Mouse (Mus musculus): ENCODE results near the gene Ghdc. TPM values are rescaled to one million over a fixed set of nuclear protein-coding genes. Genes with fewer than 3 reads are reported as not detected.
A peak's percentile ranks its signal among the peaks of the same experiment; 100 is the strongest.

Gene Ghdc
- total RNA-seq, 2 experiments from 2014 or later = 4.4 to 7.0 TPM

- peak in 1 of 2 experiments; percentile 37 for DNase-seq (ENCODE audit: low spot score in 2 of 2)
Observed at GRCm38 (mm10) chr11:100748620-100749019, 22.1 kb downstream of the Ghdc start.

DNA sequence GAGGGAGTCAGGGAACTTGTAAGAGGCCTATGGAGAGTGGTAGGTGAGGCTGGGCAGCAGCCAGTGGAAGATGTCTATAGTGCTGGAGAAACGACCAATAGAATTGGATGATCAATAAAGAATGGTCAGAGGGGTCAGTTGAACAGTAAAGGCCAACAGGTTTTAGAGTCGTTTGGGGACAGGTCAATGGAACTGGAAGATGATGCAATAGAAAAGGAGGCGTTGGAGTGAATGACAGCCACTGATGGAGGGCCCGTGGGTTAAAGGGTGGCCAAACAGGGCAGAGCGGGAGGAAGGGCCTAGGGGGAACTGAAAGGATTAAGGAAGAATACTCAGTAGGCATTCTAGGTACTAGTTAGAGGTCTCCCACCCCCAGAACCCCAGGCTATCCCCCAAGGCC, 23.6 kb downstream of the Ghdc start:
- DNase-seq (ENCODE audit: low spot score in 2 of 2) = no peak

GRCm38 (mm10) chr11:100746546-100746945, 24.2 kb downstream of the Ghdc start:
- no peak for DNase-seq (ENCODE audit: low spot score in 2 of 2)

- DNase-seq (ENCODE audit: low spot score in 2 of 2) = peak in 1 of 2 experiments; percentile 67
Observed at GRCm38 (mm10) chr11:100745085-100745484, 25.7 kb downstream of the Ghdc start.

DNA sequence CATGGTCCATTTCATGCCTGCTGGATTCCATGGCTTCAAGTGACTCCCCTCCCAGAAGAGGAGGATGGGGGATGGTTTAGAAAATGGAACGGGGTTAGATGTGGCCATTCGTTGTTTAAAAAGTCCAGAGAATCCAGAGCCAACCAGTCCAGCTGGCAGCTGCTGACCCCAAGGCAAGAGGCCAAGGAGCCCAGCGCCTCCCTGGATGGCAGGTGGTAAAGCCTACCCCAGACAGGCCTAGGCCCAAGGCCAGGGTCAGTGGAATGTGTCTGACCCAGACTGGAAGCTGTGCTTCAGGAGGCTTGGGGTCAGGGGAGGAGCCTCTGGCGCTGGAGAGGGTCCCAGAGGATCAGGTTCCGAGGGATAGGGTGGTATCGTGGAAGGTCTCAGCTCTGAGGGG, 29.4 kb downstream of the Ghdc start:
- no peak for DNase-seq (ENCODE audit: low spot score in 2 of 2)

GRCm38 (mm10) chr11:100738749-100739148, 32.0 kb downstream of the Ghdc start:
- no peak for DNase-seq (ENCODE audit: low spot score in 2 of 2)

DNA sequence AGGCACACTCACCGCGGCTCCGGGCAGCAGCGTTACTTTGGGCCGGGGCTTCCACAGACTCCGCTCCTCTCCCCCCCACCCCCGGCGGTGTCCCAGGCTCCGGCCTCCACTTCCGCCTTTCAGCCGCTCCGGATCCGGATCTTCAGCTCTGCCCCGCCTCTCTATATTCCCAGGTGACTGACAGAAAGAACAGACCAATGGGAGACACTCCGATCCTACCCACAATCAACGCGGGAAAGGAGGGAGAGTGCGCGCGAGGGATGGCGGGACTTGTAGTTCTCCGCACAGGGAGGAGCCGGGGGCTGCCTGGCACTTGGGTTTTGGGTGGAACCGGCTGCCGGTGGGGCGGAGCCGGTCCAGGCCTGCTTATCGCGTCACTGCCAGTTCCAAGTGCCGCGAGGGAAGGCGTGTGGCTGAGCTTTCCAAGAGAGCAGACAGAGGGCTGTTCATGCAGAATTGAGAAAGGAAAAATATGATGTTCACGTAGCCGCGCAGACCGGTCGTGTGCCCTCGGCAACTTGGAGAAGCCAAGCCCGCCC, 32.6 kb downstream of the Ghdc start, which contains the start of gene Rab5c:
Gene Rab5c, minus strand, starts transcription at position 150 of the 539 bp plus-strand sequence.
- DNase-seq (ENCODE audit: low spot score in 2 of 2) = peak; percentile 99

DNA sequence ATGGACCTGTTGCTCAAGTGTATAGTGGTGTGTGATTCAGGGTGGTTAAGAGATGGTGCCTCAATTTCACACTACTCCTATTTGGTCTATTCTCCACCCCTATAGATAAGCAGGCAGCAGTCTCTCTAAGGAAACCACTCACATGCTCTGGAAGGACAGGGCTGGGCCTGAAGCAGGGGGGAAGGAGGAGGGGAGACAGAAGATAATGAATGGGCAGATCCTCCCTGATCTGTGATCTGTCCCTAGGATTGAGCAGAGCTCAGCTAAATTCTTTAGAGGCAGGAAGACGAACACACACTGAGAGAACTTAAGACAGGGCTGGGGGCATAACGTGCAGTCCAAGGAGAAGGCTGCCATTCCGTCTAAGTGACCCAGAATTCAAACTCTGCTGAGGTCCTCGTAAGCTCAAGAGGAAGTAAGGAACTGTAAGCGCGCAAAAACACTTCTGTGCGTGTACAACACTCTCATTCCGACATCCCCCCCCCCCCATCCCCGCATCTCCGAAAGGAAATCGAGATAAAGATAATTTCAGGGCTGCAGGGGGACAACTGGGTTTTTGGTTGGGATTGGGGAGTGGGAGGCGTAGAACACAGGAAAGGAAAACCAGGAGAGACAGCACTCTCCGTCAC, 33.5 kb downstream of the Ghdc start:
- DNase-seq (ENCODE audit: low spot score in 2 of 2) = no peak

GRCm38 (mm10) chr11:100736746-100737080, 34.0 kb downstream of the Ghdc start:
- no peak for DNase-seq (ENCODE audit: low spot score in 2 of 2)

DNA sequence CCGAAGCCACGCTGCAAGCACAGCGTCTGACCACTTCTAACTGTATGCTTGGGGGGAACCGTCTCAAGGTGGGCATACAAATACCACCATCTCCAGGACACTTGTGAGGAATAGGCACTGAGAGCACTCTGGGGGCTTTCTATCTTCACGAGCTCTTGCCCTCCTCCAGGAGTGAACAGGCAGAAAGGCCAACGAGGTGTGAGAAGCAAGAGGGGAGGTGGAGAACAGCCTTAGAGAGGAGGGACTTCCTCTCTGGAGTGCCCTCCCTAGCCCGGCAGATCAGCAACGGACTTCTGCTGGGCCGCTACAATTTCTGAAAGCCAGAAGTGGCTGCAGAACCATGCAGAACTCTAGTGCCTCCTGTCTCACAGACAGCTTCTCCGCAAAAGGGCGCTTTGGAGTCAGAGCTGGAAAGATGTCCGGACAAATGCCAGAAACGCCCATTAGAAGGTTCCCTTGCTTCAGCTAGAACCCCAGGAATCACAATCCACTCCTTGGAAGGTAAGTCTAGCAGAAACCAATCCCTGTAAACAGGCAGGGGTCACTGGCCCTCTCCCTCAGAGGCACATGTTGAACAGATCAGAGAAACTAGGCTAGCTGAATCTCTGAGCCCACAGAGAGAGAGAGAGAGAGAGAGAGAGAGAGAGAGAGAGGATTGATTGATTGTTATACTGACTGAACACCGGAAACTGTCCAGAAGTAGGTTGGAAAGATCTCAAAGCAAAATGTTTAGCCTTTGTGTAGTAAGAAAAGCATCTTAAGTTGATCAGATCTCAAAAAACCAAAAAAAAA, 34.6 kb downstream of the Ghdc start:
- no peak for DNase-seq (ENCODE audit: low spot score in 2 of 2)

DNA sequence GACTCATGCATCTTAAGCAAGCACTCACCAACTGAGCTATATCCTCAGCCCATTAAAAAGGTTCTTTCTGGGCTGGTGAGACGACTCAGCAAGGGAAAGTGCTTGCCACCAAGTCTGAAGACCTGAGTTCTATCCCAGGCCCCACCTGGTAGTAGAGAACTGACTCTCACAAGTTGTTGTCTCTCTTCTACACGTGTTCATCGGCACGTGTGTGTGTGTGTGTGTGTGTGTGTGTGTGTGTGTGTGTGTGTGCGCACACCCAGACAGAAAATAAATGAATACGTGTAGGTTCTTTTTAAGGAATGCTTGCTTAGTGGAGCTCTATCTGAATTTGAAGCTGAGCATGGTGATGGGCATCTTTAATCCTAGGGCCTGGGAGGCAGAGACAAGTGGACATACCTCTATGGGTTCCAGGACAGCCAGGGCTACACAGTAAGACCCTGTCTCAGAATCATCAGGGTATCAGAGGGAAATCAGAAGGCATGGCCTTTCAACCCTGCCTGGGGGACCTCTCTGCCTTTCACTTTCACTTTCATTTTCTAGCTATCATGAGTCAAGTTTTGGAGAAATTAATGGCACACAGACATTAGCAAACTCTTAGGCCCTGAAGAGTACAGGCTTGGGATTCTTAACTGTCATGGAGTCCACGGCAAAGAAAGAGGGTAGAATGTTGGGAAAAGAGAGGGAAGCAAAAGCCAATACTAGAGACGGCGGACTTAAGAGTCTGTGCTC, 35.5 kb downstream of the Ghdc start:
- DNase-seq (ENCODE audit: low spot score in 2 of 2) = no peak

DNA sequence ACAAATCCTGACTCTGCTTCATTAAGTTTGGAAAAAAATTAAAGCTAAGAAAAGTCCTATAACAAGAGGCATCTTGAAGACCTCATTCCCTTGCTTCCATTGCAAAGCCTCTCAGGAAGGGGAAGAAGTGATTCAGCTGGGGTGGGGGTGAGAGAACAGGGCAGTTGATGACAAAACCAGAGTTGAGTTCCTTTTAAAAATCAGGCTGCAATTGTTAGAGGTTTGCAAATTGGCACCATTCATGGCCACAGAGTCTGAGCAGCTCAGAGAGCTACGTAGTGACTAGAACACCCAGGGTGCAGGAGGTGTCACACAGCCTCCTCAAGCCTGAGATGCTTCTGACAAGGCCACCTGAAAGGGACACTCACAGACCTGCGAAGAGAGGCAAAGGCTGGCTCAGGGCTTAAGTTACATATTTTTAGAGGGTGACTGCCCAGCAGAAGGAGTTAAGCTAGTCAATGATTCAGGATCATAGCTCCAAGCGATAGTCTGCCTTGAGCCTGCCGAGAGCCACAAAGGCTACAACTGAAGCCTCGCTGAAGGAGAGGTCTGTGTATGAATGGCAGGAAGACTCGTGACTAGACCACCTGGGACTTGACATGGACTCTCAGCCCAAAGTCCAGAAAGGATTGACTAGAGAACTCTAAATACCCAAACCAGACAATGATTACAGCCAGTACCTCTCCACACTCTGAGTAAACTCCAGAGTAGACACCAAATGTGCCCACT, 40.1 kb downstream of the Ghdc start:
- DNase-seq (ENCODE audit: low spot score in 2 of 2) = no peak

DNA sequence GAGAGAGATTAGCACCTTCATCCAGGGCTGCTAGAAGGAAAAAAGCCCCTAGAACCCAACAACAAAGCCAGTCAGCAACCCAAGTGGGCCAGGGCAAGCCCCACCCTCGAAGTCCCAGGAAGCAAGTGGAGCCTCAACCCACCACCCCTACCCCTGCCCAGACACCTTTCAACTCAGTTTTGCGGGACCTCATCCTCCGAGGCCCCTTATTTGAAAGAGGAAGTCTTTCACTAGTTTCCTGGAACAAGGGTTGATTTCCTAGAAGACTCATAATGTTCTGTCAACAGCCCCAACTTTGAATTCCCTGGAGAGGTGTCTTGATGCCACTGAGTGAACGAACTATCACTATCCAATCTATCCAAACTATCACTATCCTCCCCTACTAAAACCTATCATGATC, 40.8 kb downstream of the Ghdc start:
- no peak for DNase-seq (ENCODE audit: low spot score in 2 of 2)

DNA sequence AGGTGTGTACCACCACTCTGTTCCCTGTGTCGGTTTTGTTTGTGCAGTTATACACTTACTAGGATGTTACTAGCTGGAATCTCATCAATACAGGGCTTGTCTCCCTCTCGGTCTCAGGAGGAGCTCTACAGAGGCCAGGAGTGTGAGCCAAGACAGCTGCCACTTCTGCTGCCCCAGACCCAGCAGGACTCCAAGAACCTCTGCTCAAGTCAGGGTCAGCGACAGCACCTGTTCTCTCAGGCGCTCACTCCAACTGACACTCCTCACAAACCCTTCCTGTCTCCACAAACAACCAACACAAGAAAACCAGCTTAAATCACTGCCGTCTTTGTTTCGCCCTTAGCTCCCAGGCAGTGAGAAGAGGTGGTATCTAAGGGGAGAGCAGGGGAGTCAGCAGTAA, 42.2 kb downstream of the Ghdc start:
- DNase-seq (ENCODE audit: low spot score in 2 of 2) = no peak

DNA sequence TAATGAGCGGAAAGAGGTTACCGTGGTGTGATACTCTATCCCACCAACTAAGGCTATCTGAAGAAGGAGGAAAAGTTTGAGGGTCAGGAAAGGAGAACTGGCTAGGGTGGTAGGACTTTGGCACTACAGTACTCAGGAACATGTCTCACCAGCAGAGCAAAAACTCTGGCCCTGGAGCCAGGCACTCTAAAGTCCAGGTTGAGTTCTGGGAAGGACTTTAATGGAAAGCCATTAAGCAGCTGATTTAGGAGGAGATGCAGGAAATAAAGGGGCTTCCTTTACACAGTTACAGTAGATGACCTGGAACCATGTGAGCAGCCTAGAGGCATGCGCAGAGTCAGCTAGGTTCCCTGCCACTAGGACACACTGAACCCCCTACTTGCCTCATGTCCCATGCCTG, 43.6 kb downstream of the Ghdc start:
- no peak for DNase-seq (ENCODE audit: low spot score in 2 of 2)

- no peak for DNase-seq (ENCODE audit: low spot score in 2 of 2)
Observed at GRCm38 (mm10) chr11:100724919-100725512, 45.7 kb downstream of the Ghdc start.

DNA sequence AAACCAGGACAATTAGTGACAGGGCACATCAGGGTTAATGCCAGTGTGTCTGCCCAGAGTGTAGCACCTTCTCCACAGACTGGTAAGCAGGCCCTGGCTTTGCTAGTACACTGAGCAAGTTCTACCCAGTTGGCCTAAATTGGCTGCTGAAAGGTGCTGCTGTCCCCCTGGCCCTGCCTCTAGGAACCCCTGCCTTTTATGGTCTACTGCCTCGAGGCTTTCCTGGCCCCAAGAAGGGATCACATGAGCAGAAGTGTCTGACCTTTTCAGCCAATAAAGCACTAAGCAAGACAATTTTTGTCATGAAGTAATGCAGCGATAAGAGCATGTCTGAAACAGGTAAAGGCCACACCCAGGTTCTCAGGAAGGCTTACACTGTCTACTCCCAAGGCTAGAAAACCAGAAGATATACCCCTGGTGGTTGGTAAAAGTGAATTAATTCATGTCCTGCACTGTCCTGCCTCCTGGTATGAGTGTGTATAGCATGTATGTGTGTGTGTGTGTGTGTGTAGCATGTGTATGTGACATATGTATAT, 48.2 kb downstream of the Ghdc start:
- no peak for DNase-seq (ENCODE audit: low spot score in 2 of 2)

- DNase-seq (ENCODE audit: low spot score in 2 of 2) = no peak
Observed at GRCm38 (mm10) chr11:100721776-100722492, 48.8 kb downstream of the Ghdc start.

DNA sequence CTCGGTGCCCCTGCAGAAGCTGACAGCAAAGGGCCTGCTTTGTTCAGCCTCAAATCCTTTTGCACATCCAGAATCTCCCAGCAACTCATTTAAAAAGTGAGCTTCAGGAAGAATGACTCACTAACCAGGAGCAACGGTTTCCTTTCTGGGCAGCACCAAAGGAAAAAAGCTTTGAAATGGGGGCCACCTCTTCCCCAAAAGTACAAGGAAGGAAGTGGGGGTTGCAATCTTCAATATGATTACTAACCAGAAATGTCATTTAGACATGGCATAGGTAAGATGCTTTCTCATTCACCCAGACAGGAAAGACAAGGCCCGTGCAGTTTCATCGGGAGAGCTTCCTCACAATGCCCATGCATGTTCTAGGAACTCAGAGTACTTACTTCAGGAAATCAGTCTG, 49.5 kb downstream of the Ghdc start:
- DNase-seq (ENCODE audit: low spot score in 2 of 2) = no peak

DNA sequence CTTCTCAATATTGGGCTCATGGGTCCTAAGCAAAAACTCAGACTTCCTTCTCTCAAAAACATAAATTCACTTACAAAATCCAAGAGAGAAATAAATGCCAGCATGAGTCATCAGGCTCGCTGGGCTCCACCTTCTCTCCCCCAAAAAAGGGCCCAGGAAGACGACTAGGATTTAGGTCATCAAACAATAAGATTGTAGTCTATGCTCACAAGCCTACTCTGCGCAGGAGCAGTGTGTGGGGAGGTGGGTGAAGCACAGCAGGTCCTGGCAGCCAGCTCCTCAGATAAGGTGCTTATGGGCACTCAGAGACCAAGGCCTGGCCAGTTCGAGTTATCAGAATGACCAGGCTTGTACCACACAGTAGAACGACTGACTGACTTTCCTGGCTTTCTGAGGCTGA, 50.4 kb downstream of the Ghdc start:
- no peak for DNase-seq (ENCODE audit: low spot score in 2 of 2)
